Mouse (Mus musculus): ENCODE results near the gene Fscb.

The Fscb gene

DNA sequence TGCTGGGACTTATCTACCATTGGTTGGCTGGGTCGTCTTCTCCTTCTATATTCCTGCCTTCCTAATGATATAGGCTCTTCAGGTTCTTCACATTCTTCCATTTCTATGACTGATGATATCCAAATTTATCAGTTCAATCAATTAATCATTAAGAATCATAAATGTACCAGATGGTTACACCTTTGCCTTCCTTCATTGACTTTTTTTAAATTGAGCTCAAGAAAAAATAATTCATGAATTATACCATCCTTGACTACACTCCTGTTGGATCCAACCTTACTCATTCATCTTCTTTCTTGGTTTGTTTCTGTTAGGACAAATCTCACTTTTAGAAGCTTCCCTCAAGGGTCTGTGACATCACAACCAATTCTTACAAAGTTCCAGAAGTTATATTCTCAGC, at the start of gene Fscb:
Gene Fscb, minus strand, starts transcription at position 101 of the 400 bp plus-strand sequence.
- CTCF ChIA-PET = no interaction called here

- CTCF ChIA-PET = no interaction called here
Observed at GRCm38 (mm10) chr12:64516775-64517174, 42.3 kb upstream of the Fscb start.

DNA sequence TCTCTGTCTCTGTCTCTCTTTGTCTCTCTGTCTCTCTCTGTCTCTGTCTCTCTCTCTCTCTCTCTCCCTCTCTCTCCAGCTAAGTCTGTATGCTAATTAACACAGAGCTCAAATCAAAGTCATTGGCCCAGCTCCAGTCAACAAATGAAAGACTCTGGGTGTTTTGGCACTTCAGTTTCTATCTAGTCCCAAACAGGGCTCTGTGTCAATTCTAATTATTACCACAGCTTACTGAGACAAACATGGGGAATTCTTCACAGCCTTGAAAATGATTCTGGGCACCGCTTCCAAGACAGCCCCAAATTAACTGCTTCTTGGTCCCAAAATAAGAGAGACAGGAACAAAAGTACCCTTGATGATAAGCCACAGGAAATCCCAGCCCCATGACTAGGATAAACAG, 38.9 kb upstream of the Fscb start:
- CTCF ChIA-PET = no interaction called here

- CTCF ChIA-PET = no interaction called here
Observed at GRCm38 (mm10) chr12:64497706-64498105, 23.2 kb upstream of the Fscb start.

DNA sequence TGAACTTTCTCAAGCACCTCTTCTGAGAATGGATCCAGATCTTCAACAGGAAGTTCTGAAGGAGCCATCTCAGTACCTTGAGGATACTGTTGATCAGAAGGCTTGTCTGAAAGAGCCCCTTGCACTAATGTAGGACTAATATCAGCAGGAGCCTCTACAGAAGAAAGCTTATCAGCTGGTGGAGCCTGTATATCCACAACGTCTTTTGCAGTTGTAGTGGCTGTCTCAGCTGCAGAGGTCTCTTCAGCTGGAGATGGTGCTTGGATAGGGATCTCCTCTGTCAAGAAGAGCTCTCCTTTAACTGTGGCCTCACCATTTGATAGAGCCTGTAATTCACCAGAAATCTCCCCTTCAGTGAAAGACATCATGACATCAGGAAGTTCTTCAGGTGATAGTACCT, 875 bp downstream of the Fscb start:
- CTCF ChIA-PET = no interaction called here

- CTCF ChIA-PET = no interaction called here
Observed at GRCm38 (mm10) chr12:64473136-64473535, 1.4 kb downstream of the Fscb start.

DNA sequence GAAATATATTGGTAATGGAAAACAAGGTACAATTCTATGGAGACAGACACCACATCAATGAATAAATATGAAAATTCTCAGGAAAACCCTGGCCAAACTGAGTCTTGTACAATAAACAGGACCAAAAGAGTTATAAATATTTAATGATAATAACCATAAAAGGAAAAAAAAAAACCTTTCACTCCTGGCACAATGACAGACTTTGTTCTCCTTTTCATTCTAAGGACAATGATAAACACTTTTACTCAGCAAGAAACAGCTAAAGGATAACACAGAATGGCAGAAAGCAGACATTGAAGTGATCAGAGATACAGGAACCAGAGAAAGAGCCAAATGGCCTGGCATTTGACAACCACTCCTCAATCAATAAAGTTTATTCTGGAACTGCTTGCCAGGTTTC, 19.3 kb downstream of the Fscb start:
- CTCF ChIA-PET = no interaction called here

- CTCF ChIA-PET = no interaction called here
Observed at GRCm38 (mm10) chr12:64449911-64450310, 24.6 kb downstream of the Fscb start.

GRCm38 (mm10) chr12:64436675-64437074, 37.8 kb downstream of the Fscb start:
- CTCF ChIA-PET = no interaction called here
